Mouse (Mus musculus): ENCODE data around the gene Msh3. TPM values are rescaled to one million over a fixed set of nuclear protein-coding genes. Genes with fewer than 3 reads are reported as not detected.

The Msh3 gene
- polyA plus RNA-seq, 1 experiment: 5.4 TPM

- no peaks in the 10 kb centered on the region for H3K79me3 ChIP-seq (ENCODE audit: low read depth)
- H3K4me3 ChIP-seq (ENCODE audit: insufficient read depth, poor library complexity, severe bottlenecking): no peak overlapping the region
- no peak overlapping the region for H3ac ChIP-seq (ENCODE audit: control insufficient read depth, insufficient read length, low read depth)
- no peak for TF ChIP-seq FOSL1 (IDR thresholded peaks at IDR 0.05; ENCODE audit: insufficient read depth, low read length, poor library complexity, severe bottlenecking)
- no peak for TF ChIP-seq CEBPB (IDR thresholded peaks at IDR 0.05; ENCODE audit: low read depth)
- H3K79me2 ChIP-seq (ENCODE audit: control insufficient read depth, insufficient read depth): no peaks in the 10 kb centered on the region
- H3K27me3 ChIP-seq (ENCODE audit: control insufficient read depth, insufficient read depth, insufficient read length): no peaks in the 10 kb centered on the region
- H3K36me3 ChIP-seq (ENCODE audit: control insufficient read depth, insufficient read depth): peaks cover under 1% of the 10 kb centered on the region
Observed at GRCm38 (mm10) chr13:92252331-92252730, 102.5 kb downstream of the Msh3 start.

DNA sequence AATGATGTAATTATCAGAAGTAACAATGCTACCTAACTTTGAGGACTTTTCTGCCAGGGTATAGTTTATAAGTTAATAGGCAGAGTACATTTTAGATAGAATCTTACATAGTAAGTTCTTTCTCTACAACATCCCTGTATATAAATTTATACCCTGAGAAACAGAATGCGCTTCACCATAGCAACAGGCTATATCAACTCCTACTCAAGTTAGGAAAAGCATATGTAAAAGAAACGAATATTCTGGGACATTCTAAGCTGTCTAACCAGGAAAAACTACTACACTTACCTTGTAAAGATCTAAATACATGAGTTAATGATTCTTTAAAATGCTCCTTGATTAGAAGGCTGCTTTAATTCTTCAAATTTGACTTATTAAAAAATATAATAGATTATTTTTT lies 107.2 kb downstream of the Msh3 start:
- H3K79me3 ChIP-seq (ENCODE audit: low read depth): no peaks in the 10 kb centered on the region
- H3K4me3 ChIP-seq (ENCODE audit: insufficient read depth, poor library complexity, severe bottlenecking): no peak overlapping the region
- H3K27me3 ChIP-seq (ENCODE audit: control insufficient read depth, insufficient read depth, insufficient read length): no peaks in the 10 kb centered on the region
- H3K79me2 ChIP-seq (ENCODE audit: control insufficient read depth, insufficient read depth): no peaks in the 10 kb centered on the region
- peaks cover 6% of the 10 kb centered on the region for H3K36me3 ChIP-seq (ENCODE audit: control insufficient read depth, insufficient read depth)
- H3ac ChIP-seq (ENCODE audit: control insufficient read depth, insufficient read length, low read depth): no peak overlapping the region
- TF ChIP-seq FOSL1 (IDR thresholded peaks at IDR 0.05; ENCODE audit: insufficient read depth, low read length, poor library complexity, severe bottlenecking): no peak
- no peak for TF ChIP-seq USF1 (IDR thresholded peaks at IDR 0.05; ENCODE audit: low read depth)
- TF ChIP-seq MYOG (IDR thresholded peaks at IDR 0.05; ENCODE audit: control insufficient read depth, extremely low read depth, insufficient read length): no peak

DNA sequence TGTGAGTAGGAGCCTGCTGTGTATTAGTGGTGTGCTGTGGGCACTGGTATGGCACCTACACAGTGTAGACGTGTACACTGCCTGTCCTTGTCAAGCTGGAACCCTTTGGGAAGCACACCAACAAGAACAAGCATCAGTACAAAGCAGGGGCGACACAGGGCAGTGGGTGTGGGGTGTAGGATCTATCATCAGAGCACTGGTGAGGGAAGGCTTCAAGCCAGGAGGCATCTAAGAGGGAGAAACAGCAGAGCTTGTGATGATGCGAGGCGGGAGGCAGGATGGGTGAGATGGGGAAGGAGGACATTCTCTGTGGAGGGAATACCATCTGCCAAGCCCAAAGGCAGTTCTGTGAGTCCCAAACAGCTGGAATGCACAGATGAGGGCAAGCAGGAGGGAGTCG lies 107.8 kb downstream of the Msh3 start:
- Histone ChIP-seq H3K27me3 (ENCODE audit: control insufficient read depth, insufficient read depth, insufficient read length) (no peaks in the 10 kb centered on the region), H3ac (ENCODE audit: control insufficient read depth, insufficient read length, low read depth) (no peak overlapping the region), H3K79me2 (ENCODE audit: control insufficient read depth, insufficient read depth) (no peaks in the 10 kb centered on the region), H3K79me3 (ENCODE audit: low read depth) (no peaks in the 10 kb centered on the region), H3K36me3 (ENCODE audit: control insufficient read depth, insufficient read depth) (peaks cover 6% of the 10 kb centered on the region), H3K4me3 (ENCODE audit: insufficient read depth, poor library complexity, severe bottlenecking) (no peak overlapping the region)
- TF ChIP-seq MYOD1 (IDR thresholded peaks at IDR 0.05; ENCODE audit: control insufficient read depth, insufficient read length, low read depth): no peak
- TF ChIP-seq MAX (IDR thresholded peaks at IDR 0.05): no peak
- no peak for TF ChIP-seq CEBPB (IDR thresholded peaks at IDR 0.05; ENCODE audit: low read depth)
- no peak for TF ChIP-seq FOSL1 (IDR thresholded peaks at IDR 0.05; ENCODE audit: insufficient read depth, low read length, poor library complexity, severe bottlenecking)
- no peak for TF ChIP-seq CTCF (IDR thresholded peaks at IDR 0.05; ENCODE audit: control insufficient read depth, insufficient read depth, insufficient read length)
- TF ChIP-seq MYOG (IDR thresholded peaks at IDR 0.05; ENCODE audit: control insufficient read depth, extremely low read depth, insufficient read length): no peak
- no peak for TF ChIP-seq USF1 (IDR thresholded peaks at IDR 0.05; ENCODE audit: low read depth)

GRCm38 (mm10) chr13:92244731-92245130 lies 110.1 kb downstream of the Msh3 start:
- Histone ChIP-seq H3K27me3 (ENCODE audit: control insufficient read depth, insufficient read depth, insufficient read length) (no peaks in the 10 kb centered on the region), H3K36me3 (ENCODE audit: control insufficient read depth, insufficient read depth) (peaks cover 6% of the 10 kb centered on the region), H3K4me3 (ENCODE audit: insufficient read depth, poor library complexity, severe bottlenecking) (no peak overlapping the region), H3K79me3 (ENCODE audit: low read depth) (no peaks in the 10 kb centered on the region), H3ac (ENCODE audit: control insufficient read depth, insufficient read length, low read depth) (no peak overlapping the region), H3K79me2 (ENCODE audit: control insufficient read depth, insufficient read depth) (no peaks in the 10 kb centered on the region)
- TF ChIP-seq CEBPB (IDR thresholded peaks at IDR 0.05; ENCODE audit: low read depth) (no peak), FOSL1 (IDR thresholded peaks at IDR 0.05; ENCODE audit: insufficient read depth, low read length, poor library complexity, severe bottlenecking) (no peak), CTCF (IDR thresholded peaks at IDR 0.05; ENCODE audit: control insufficient read depth, insufficient read depth, insufficient read length) (no peak), MYOD1 (IDR thresholded peaks at IDR 0.05; ENCODE audit: control insufficient read depth, insufficient read length, low read depth) (no peak), MAX (IDR thresholded peaks at IDR 0.05) (no peak), USF1 (IDR thresholded peaks at IDR 0.05; ENCODE audit: low read depth) (no peak)

GRCm38 (mm10) chr13:92241426-92241825 lies 113.4 kb downstream of the Msh3 start:
- Histone ChIP-seq H3K79me2 (ENCODE audit: control insufficient read depth, insufficient read depth) (no peaks in the 10 kb centered on the region), H3K79me3 (ENCODE audit: low read depth) (no peaks in the 10 kb centered on the region), H3K36me3 (ENCODE audit: control insufficient read depth, insufficient read depth) (no peaks in the 10 kb centered on the region), H3K27me3 (ENCODE audit: control insufficient read depth, insufficient read depth, insufficient read length) (no peaks in the 10 kb centered on the region), H3K4me3 (ENCODE audit: insufficient read depth, poor library complexity, severe bottlenecking) (no peak overlapping the region), H3ac (ENCODE audit: control insufficient read depth, insufficient read length, low read depth) (no peak overlapping the region)
- TF ChIP-seq MYOD1 (IDR thresholded peaks at IDR 0.05; ENCODE audit: control insufficient read depth, insufficient read length, low read depth): peak; percentile 88
- TF ChIP-seq FOSL1 (IDR thresholded peaks at IDR 0.05; ENCODE audit: insufficient read depth, low read length, poor library complexity, severe bottlenecking): peak; percentile 63
- no peak for TF ChIP-seq CEBPB (IDR thresholded peaks at IDR 0.05; ENCODE audit: low read depth)
- peak; percentile 31 for TF ChIP-seq MAX (IDR thresholded peaks at IDR 0.05)
- TF ChIP-seq CTCF (IDR thresholded peaks at IDR 0.05; ENCODE audit: control insufficient read depth, insufficient read depth, insufficient read length): no peak

GRCm38 (mm10) chr13:92237887-92238286 lies 116.9 kb downstream of the Msh3 start:
- no peak overlapping the region for H3K4me3 ChIP-seq (ENCODE audit: insufficient read depth, poor library complexity, severe bottlenecking)
- H3ac ChIP-seq (ENCODE audit: control insufficient read depth, insufficient read length, low read depth): no peak overlapping the region
- no peak for TF ChIP-seq CEBPB (IDR thresholded peaks at IDR 0.05; ENCODE audit: low read depth)
- no peak for TF ChIP-seq MAX (IDR thresholded peaks at IDR 0.05)
- peaks cover 8% of the 10 kb centered on the region for H3K36me3 ChIP-seq (ENCODE audit: control insufficient read depth, insufficient read depth)
- no peaks in the 10 kb centered on the region for H3K79me2 ChIP-seq (ENCODE audit: control insufficient read depth, insufficient read depth)
- H3K27me3 ChIP-seq (ENCODE audit: control insufficient read depth, insufficient read depth, insufficient read length): no peaks in the 10 kb centered on the region
- H3K79me3 ChIP-seq (ENCODE audit: low read depth): no peaks in the 10 kb centered on the region
